Mouse (Mus musculus) left cerebral cortex, adult 9 months (tissue): ENCODE data around the gene 4833439L19Rik.

Experiments
- DNase-seq, 2 experiments: peaks; one replicate each; pipeline ENCODE4 v3.0.0; 2022; ENCODE audit warnings: low spot score in 2 of 2

Gene 4833439L19Rik

GRCm38 (mm10) chr13:54582126-54582525 lies 16.9 kb upstream of the 4833439L19Rik start:
- no peak for DNase-seq

GRCm38 (mm10) chr13:54581385-54581784 lies 16.1 kb upstream of the 4833439L19Rik start:
- DNase-seq: no peak

- DNase-seq: no peak
Measured at GRCm38 (mm10) chr13:54577652-54578507, 12.6 kb upstream of the 4833439L19Rik start.

GRCm38 (mm10) chr13:54575489-54575888 lies 10.3 kb upstream of the 4833439L19Rik start:
- DNase-seq: no peak

GRCm38 (mm10) chr13:54574854-54575481 lies 9.7 kb upstream of the 4833439L19Rik start, which contains the start of gene Arl10:
Arl10 (plus strand) TSS chr13:54575015.
- peak in 1 of 2 experiments; percentile 63 for DNase-seq

- DNase-seq: no peak
Measured at GRCm38 (mm10) chr13:54572621-54573020, 7.4 kb upstream of the 4833439L19Rik start.

GRCm38 (mm10) chr13:54571637-54572036 lies 6.4 kb upstream of the 4833439L19Rik start:
- DNase-seq: no peak

GRCm38 (mm10) chr13:54570736-54571135 lies 5.5 kb upstream of the 4833439L19Rik start:
- DNase-seq: no peak

- no peak for DNase-seq
Measured at GRCm38 (mm10) chr13:54569282-54569681, 4.0 kb upstream of the 4833439L19Rik start.

GRCm38 (mm10) chr13:54568380-54568779 lies 3.1 kb upstream of the 4833439L19Rik start:
- DNase-seq: no peak

GRCm38 (mm10) chr13:54565594-54566345 lies 535 bp upstream of the 4833439L19Rik start:
- peak in 1 of 2 experiments; percentile 62 for DNase-seq

GRCm38 (mm10) chr13:54564232-54565200 lies 719 bp downstream of the 4833439L19Rik start:
- DNase-seq: no peak

- DNase-seq: no peak
Measured at GRCm38 (mm10) chr13:54562562-54562961, 2.7 kb downstream of the 4833439L19Rik start.

- peak in 1 of 2 experiments; percentile 46 for DNase-seq
Measured at GRCm38 (mm10) chr13:54560608-54561007, 4.6 kb downstream of the 4833439L19Rik start.

GRCm38 (mm10) chr13:54559656-54560055 lies 5.6 kb downstream of the 4833439L19Rik start:
- no peak for DNase-seq

- DNase-seq: no peak
Measured at GRCm38 (mm10) chr13:54557652-54558051, 7.6 kb downstream of the 4833439L19Rik start.

GRCm38 (mm10) chr13:54556796-54557195 lies 8.4 kb downstream of the 4833439L19Rik start:
- DNase-seq: peak in 1 of 2 experiments; percentile 43

- DNase-seq: no peak
Measured at GRCm38 (mm10) chr13:54556176-54556575, 9.1 kb downstream of the 4833439L19Rik start.

GRCm38 (mm10) chr13:54548036-54548435 lies 17.2 kb downstream of the 4833439L19Rik start:
- DNase-seq: no peak

- DNase-seq: no peak
Measured at GRCm38 (mm10) chr13:54532134-54532533, 33.1 kb downstream of the 4833439L19Rik start.

- DNase-seq: no peak
Measured at GRCm38 (mm10) chr13:54527140-54527539, 38.1 kb downstream of the 4833439L19Rik start.
